Mouse (Mus musculus): ENCODE data around the gene Slc22a19.
"Not testable (repeated sequence)": the region's sequence is repeated elsewhere in the genome, so short reads cannot be mapped to it uniquely, and the experiment has no call there.

GRCm38 (mm10) chr19:7693104-7693503, 18.0 kb downstream of the Slc22a19 start:
- TF ChIP-seq CTCF (IDR thresholded peaks at IDR 0.05; ENCODE audit: low read depth, low read length); POLR2A (IDR thresholded peaks at IDR 0.05; ENCODE audit: borderline replicate concordance, low read depth, low read length): not testable (repeated sequence)
